Mouse (Mus musculus): ENCODE measurements around the gene Susd6. TPM values are rescaled to one million over a fixed set of nuclear protein-coding genes. Genes with fewer than 3 reads are reported as not detected.

Gene Susd6
- polyA plus RNA-seq, 1 experiment from 2014 or later, result 16.1 TPM

DNA sequence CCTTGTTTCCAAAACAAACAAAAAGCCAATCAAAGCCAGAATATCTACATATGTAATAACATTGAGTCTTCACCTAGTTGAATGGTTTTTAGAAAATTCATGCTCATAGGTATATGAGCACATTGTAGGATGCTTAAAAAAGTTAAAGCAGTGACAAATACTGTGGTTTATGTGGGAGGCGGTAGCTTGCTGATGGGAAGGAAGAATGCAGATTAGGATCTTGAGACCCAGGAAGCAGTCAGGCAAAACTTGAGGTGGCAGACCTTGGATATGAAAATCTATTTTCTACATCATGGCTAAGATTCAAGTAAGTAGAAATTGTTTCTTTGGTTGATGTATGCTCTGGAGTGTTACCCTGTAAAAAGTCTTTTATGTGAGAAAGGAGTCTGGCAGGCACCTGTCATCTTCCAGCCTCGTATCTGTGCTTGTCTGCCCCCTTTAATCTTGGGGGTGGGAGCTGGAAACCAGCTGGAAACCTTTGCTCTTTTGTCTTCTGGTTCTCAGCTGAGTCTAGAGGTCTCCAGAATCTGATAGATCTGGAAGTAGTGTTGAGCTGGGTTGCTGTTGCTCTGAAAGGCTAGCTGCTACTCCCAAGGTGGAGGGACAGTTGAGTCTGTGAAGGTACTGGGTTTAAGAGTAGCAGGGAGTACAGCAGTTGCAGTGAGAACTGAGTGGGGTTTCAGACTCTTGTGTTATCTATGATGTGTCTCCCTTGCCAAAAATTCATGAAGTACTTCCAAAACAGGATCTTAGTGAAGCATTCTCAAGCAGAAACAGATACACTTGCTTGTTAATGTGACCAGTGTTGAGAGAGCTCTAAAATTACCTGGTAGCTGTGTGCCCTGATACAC, 4.8 kb downstream of the Susd6 start:
- TF ChIP-seq CTCF (IDR thresholded peaks at IDR 0.05; ENCODE audit: low read depth), result no peak
- Histone ChIP-seq H3K4me1 (replicated peaks; ENCODE audit: insufficient read depth, low read length) (peaks cover 8% of the 10 kb centered on the region; the same call in 1 of the 2 replicates), H3K27me3 (ENCODE audit: insufficient read depth, low read length) (no peaks in the 10 kb centered on the region), H3K9ac (ENCODE audit: low read depth, low read length) (no peak overlapping the region), H3K4me3 (replicated peaks; ENCODE audit: low read depth, low read length) (no peak overlapping the region), H3K4me2 (ENCODE audit: low read length) (no peak overlapping the region), H3K36me3 (ENCODE audit: insufficient read depth, low read length) (no peaks in the 10 kb centered on the region), H3K9me3 (replicated peaks; ENCODE audit: low read length) (no peaks in the 10 kb centered on the region), H3K27ac (no peak overlapping the region)
- WGBS, result 59% methylated on average over 2 of the region's 2 CpGs
- ATAC-seq (replicated peaks; ENCODE audit: low FRiP score, low read depth), result no peak
- DNase-seq (ENCODE audit: low spot score), result no peak

DNA sequence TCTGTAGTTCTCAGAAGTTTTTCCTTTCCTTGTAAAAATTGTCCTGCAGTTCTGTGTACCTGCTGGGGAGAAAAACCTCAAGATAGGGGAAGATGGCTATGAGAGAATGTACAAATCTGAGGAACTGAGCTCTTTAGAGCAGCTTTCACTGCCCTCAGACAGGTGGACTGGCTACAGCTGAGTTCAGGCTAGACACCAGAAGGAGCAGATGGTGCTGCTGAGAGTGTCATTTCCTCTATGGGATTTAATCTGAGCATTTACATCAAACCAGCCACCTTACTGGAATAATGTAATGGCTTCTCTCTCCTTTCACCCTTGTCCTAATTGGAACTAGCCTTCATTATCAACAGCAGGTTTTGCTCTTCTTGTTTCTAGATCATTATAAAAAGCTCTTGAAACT, 8.0 kb downstream of the Susd6 start:
- Histone ChIP-seq H3K4me3 (replicated peaks; ENCODE audit: low read depth, low read length) (no peak overlapping the region), H3K4me2 (ENCODE audit: low read length) (no peak overlapping the region), H3K4me1 (replicated peaks; ENCODE audit: insufficient read depth, low read length) (peaks cover 7% of the 10 kb centered on the region; the same call in 1 of the 2 replicates), H3K9me3 (replicated peaks; ENCODE audit: low read length) (no peaks in the 10 kb centered on the region), H3K9ac (ENCODE audit: low read depth, low read length) (no peak overlapping the region), H3K36me3 (ENCODE audit: insufficient read depth, low read length) (no peaks in the 10 kb centered on the region), H3K27ac (no peak overlapping the region), H3K27me3 (ENCODE audit: insufficient read depth, low read length) (no peaks in the 10 kb centered on the region)
- DNase-seq (ENCODE audit: low spot score), result no peak
- no peak for TF ChIP-seq CTCF (IDR thresholded peaks at IDR 0.05; ENCODE audit: low read depth)
- no peak for ATAC-seq (replicated peaks; ENCODE audit: low FRiP score, low read depth)

GRCm38 (mm10) chr12:80800156-80800555, 9.8 kb downstream of the Susd6 start:
- ATAC-seq (replicated peaks; ENCODE audit: low FRiP score, low read depth) (no peak), DNase-seq (ENCODE audit: low spot score) (no peak)
- Histone ChIP-seq H3K9ac (ENCODE audit: low read depth, low read length) (no peak overlapping the region), H3K36me3 (ENCODE audit: insufficient read depth, low read length) (no peaks in the 10 kb centered on the region), H3K4me1 (replicated peaks; ENCODE audit: insufficient read depth, low read length) (0 out of 2 replicates have a peak, but pooled peaks cover 10% of the 10 kb centered on the region), H3K9me3 (replicated peaks; ENCODE audit: low read length) (no peaks in the 10 kb centered on the region), H3K27ac (no peak overlapping the region), H3K4me2 (ENCODE audit: low read length) (no peak overlapping the region), H3K27me3 (ENCODE audit: insufficient read depth, low read length) (no peaks in the 10 kb centered on the region), H3K4me3 (replicated peaks; ENCODE audit: low read depth, low read length) (no peak overlapping the region)
- 96% methylated on average over 3 of the region's 3 CpGs for WGBS
- no peak for TF ChIP-seq CTCF (IDR thresholded peaks at IDR 0.05; ENCODE audit: low read depth)

DNA sequence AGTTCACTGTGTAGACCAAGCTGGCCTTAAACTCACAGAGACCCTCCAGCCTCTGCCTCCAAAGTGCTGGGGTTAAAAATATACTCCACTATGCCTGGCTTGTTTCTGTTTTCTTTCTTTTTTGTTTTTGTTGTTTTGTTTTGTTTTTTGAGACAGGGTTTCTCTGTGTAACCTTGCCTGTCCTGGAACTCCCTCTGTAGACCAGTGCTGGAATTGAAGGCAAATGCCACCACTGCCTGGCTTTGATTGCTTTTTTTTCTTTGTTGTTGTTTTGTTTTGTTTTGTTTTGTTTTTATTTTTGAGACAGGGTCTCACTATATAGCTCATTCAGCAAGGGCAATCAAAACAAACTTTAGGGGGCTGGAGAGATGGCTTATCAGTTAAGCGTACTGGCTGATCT, 11.1 kb downstream of the Susd6 start:
- Histone ChIP-seq H3K27ac (no peak overlapping the region), H3K27me3 (ENCODE audit: insufficient read depth, low read length) (no peaks in the 10 kb centered on the region), H3K4me2 (ENCODE audit: low read length) (no peak overlapping the region), H3K9me3 (replicated peaks; ENCODE audit: low read length) (no peaks in the 10 kb centered on the region), H3K4me3 (replicated peaks; ENCODE audit: low read depth, low read length) (no peak overlapping the region), H3K36me3 (ENCODE audit: insufficient read depth, low read length) (no peaks in the 10 kb centered on the region), H3K9ac (ENCODE audit: low read depth, low read length) (no peak overlapping the region), H3K4me1 (replicated peaks; ENCODE audit: insufficient read depth, low read length) (0 out of 2 replicates have a peak, but pooled peaks cover 7% of the 10 kb centered on the region)
- DNase-seq (ENCODE audit: low spot score) (no peak), ATAC-seq (replicated peaks; ENCODE audit: low FRiP score, low read depth) (no peak)
- WGBS, result 100% methylated on average over 1 of the region's 1 CpGs
- no peak; the same call in 1 of the 2 replicates for TF ChIP-seq CTCF (IDR thresholded peaks at IDR 0.05; ENCODE audit: low read depth)

GRCm38 (mm10) chr12:80803924-80804323, 13.6 kb downstream of the Susd6 start:
- Histone ChIP-seq H3K4me1 (replicated peaks; ENCODE audit: insufficient read depth, low read length) (peaks cover 12% of the 10 kb centered on the region; the same call in 1 of the 2 replicates), H3K4me2 (ENCODE audit: low read length) (no peak overlapping the region), H3K36me3 (ENCODE audit: insufficient read depth, low read length) (no peaks in the 10 kb centered on the region), H3K9me3 (replicated peaks; ENCODE audit: low read length) (no peaks in the 10 kb centered on the region), H3K9ac (ENCODE audit: low read depth, low read length) (no peak overlapping the region), H3K4me3 (replicated peaks; ENCODE audit: low read depth, low read length) (no peak overlapping the region), H3K27ac (no peak overlapping the region), H3K27me3 (ENCODE audit: insufficient read depth, low read length) (no peaks in the 10 kb centered on the region)
- DNase-seq (ENCODE audit: low spot score) (no peak), ATAC-seq (replicated peaks; ENCODE audit: low FRiP score, low read depth) (no peak)
- no peak for TF ChIP-seq CTCF (IDR thresholded peaks at IDR 0.05; ENCODE audit: low read depth)
- WGBS, result 55% methylated on average over 3 of the region's 3 CpGs

DNA sequence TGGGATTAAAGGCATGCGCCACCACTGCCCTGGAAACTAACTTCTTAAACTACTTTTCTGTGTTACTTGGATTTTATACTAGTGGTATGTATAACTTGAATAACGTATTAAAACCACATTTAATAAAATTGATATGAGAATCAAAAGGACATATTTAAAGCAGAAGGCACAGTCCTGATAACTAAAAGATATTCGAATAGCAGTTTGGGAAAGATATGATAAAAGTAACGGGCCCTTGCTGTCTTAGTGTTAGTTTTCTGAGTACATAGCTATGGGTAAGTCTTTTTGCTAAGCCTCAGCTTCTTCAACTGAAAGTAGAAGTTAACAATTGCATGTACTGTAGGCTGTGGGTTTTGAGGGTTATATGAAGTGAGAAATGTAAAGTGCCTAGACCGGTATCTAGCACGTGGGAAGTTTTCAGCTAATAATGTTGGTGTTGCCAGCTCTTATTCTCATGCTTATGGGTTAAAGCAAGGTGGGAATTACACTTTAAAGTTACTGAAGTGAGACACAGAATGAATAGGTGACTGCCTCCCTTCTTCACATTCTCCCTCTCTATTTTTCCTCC, 14.6 kb downstream of the Susd6 start:
- Histone ChIP-seq H3K27me3 (ENCODE audit: insufficient read depth, low read length) (no peaks in the 10 kb centered on the region), H3K4me1 (replicated peaks; ENCODE audit: insufficient read depth, low read length) (peaks cover 12% of the 10 kb centered on the region; the same call in 1 of the 2 replicates), H3K36me3 (ENCODE audit: insufficient read depth, low read length) (no peaks in the 10 kb centered on the region), H3K9ac (ENCODE audit: low read depth, low read length) (no peak overlapping the region), H3K27ac (no peak overlapping the region), H3K4me3 (replicated peaks; ENCODE audit: low read depth, low read length) (no peak overlapping the region), H3K9me3 (replicated peaks; ENCODE audit: low read length) (no peaks in the 10 kb centered on the region), H3K4me2 (ENCODE audit: low read length) (no peak overlapping the region)
- no peak for DNase-seq (ENCODE audit: low spot score)
- WGBS, result 85% methylated on average over 6 of the region's 6 CpGs
- no peak for TF ChIP-seq CTCF (IDR thresholded peaks at IDR 0.05; ENCODE audit: low read depth)
- ATAC-seq (replicated peaks; ENCODE audit: low FRiP score, low read depth), result no peak

Data from kidney, postnatal 0 days (tissue).